Mouse (Mus musculus) lung, embryonic 16.5 days (tissue): ENCODE data around the gene Khnyn. TPM values are rescaled to one million over a fixed set of nuclear protein-coding genes. Genes with fewer than 3 reads are reported as not detected.

ENCODE experiments used
- ATAC-seq: fragments of 200-750 bp; cut with Nextera tagmentation; 2 replicates; pipeline ENCODE4 v1.8.0; 2017; ENCODE audit warnings: low read depth, mild to moderate bottlenecking, moderate library complexity
- H3K27ac ChIP-seq: fragments of 300-500 bp; sonication (generic); 2 replicates; pipeline ENCODE4 v1.5.1; 2014; ENCODE audit warnings: mild to moderate bottlenecking, control low read depth, low read length
- H3K27me3 ChIP-seq: fragments of 300-500 bp; sonication (generic); 2 replicates; pipeline ENCODE4 v1.6.1; 2014; ENCODE audit warnings: low read depth, low read length, mixed read lengths; ENCODE audit not compliant: control insufficient read depth, insufficient read depth
- H3K36me3 ChIP-seq: fragments of 300-500 bp; sonication (generic); 2 replicates; pipeline ENCODE4 v1.6.1; 2014; ENCODE audit warnings: low read length; ENCODE audit not compliant: control insufficient read depth, insufficient read depth
- H3K4me1 ChIP-seq: fragments of 300-500 bp; sonication (generic); replicated peaks from 2 replicates; pipeline ENCODE4 v1.6.1; 2014; ENCODE audit warnings: low read length, mixed read lengths; ENCODE audit not compliant: control insufficient read depth, insufficient read depth
- H3K4me2 ChIP-seq: fragments of 300-500 bp; sonication (generic); 2 replicates; pipeline ENCODE4 v1.6.1; 2014; ENCODE audit warnings: low read depth, low read length, control low read depth
- H3K4me3 ChIP-seq: fragments of 300-500 bp; sonication (generic); 2 replicates; pipeline ENCODE4 v1.5.1; 2014; ENCODE audit warnings: mild to moderate bottlenecking, low read length, control low read depth
- H3K9ac ChIP-seq: fragments of 300-500 bp; sonication (generic); 2 replicates; pipeline ENCODE4 v1.6.1; 2014; ENCODE audit warnings: low read length, control low read depth
- H3K9me3 ChIP-seq: fragments of 300-500 bp; sonication (generic); 2 replicates; pipeline ENCODE4 v1.6.1; 2016; ENCODE audit warnings: low read length; ENCODE audit not compliant: control insufficient read depth
- WGBS: fragments of 180-500 bp; shearing (Covaris S2); extraction: QIAGEN DNeasy Blood & Tissue Kit; methylation state at CpG from one replicate; pipeline ENCODE4 v1.1.7; 2014; 5-methylcytosine and 5-hydroxymethylcytosine counted together
- polyA plus RNA-seq: library from polyadenylated mRNA; unstranded; fragments of >200 nt; fragmentation: Nextera tagmentation; extraction: Ambion mirVana; gene quantifications from 2 replicates; pipeline ENCODE4 v1.2.1, GENCODE M21; 2015

Khnyn gene
- 17.8 and 19.5 TPM in 2 replicates for polyA plus RNA-seq

DNA sequence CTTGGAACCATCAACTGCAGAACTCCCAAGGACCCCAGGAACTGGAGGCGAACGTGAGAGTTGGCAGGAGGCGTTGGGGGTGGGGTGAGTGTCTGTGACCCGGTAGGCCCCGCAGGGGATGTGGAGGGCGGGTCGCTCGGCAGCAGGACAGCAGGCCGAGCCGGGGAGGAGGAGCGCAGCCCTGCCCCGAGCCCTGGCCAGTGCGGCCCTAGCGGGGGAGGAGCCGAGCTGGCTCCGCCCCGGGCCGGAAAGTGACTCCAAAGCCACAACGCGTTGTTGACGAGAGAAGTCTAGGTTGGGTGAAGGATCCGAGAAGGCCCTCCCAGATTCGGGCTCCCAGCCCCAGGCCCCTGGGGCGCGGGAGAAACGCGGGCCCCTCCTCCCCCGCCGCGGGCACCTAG lies at the start of gene Khnyn:
Gene Khnyn (plus strand): TSS at position 235 of the 401 bp plus-strand sequence.
- H3K9ac ChIP-seq, result peak within 1 kb of the TSS; percentile 95
- H3K9me3 ChIP-seq, result no peaks in the 10 kb centered on the region
- H3K4me2 ChIP-seq, result peak within 1 kb of the TSS; percentile 77
- H3K4me1 ChIP-seq, result peaks cover 18% of the 10 kb centered on the region
- peak within 1 kb of the TSS; percentile 82 for H3K4me3 ChIP-seq
- ATAC-seq, result peak; percentile 97
- no peaks in the 10 kb centered on the region for H3K27me3 ChIP-seq
- peak within 1 kb of the TSS; percentile 99 for H3K27ac ChIP-seq
- peaks cover 24% of the 10 kb centered on the region for H3K36me3 ChIP-seq
- WGBS, result under 1% methylated on average over 27 of the region's 30 CpGs

DNA sequence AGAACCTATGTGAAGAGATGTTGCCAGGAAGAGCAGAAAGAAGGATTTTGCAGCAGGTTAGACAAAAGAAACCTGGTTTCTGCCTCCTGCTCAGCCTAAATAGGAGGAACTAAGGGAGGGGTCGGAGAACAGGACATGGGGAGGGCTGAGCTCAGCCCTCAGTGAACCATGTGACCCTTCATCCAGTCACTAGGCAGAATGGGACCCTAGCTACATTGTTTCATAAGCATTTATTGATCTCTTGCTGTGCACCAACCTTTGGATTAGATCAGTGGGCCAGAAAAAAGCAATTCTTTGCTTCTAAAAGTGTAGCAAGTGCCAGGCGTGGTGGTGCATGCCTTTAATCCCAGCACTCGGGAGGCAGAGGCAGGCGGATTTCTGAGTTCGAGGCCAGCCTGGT lies 46.4 kb upstream of the Khnyn start:
- Histone ChIP-seq H3K27ac (no peak overlapping the region), H3K4me3 (no peak overlapping the region), H3K9ac (no peak overlapping the region), H3K9me3 (no peaks in the 10 kb centered on the region), H3K4me1 (peaks cover 8% of the 10 kb centered on the region), H3K4me2 (no peak overlapping the region), H3K36me3 (no peaks in the 10 kb centered on the region), H3K27me3 (no peaks in the 10 kb centered on the region)
- no peak for ATAC-seq
- 85% methylated on average over 5 of the region's 5 CpGs for WGBS

DNA sequence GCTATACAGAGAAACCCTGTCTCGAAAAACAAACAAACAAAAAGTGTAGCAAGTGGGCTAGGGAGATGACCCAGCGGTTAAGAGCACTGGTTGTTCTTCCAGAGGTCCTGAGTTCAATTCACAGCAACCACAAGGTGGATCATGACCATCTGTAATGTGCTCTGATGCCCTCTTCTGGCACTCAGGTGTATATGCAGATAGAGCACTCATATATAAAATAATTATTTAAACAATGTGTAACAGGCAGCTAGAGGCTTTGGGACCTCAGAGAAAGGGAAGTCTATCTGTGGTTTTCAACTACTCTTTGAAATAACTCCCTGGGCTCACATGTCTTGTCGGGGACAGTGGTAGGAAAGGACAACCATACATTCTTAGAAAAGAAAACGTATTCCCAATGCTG lies 46.0 kb upstream of the Khnyn start:
- H3K27ac ChIP-seq, result no peak overlapping the region
- H3K4me3 ChIP-seq, result no peak overlapping the region
- peaks cover 8% of the 10 kb centered on the region for H3K4me1 ChIP-seq
- H3K9ac ChIP-seq, result no peak overlapping the region
- no peaks in the 10 kb centered on the region for H3K9me3 ChIP-seq
- no peaks in the 10 kb centered on the region for H3K27me3 ChIP-seq
- H3K4me2 ChIP-seq, result no peak overlapping the region
- H3K36me3 ChIP-seq, result no peaks in the 10 kb centered on the region
- WGBS, result 81% methylated on average over 4 of the region's 4 CpGs
- ATAC-seq, result no peak

DNA sequence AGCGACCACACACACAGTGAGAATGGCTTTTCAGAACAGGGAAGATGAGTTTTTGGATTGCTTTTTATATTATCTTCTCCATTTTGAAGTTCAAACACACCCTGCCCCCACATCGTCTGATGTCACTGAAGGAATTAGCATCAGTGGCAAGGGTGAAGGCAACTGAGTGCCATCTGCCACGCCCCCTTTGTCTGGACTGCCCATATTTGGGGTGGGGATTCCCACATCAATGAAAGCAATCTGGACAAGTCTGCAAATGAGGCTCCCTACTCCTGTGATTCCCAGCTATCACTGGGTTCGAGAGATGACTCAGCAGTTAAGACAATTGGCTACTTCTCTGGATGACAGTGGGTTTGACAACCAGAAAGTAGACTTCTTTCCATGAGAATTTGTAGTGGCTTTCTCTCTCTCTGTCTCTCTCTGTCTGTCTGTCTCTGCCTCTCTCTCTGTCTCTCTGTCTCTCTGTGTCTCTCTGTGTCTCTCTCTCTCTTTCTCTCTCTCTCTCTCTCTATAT lies 43.8 kb upstream of the Khnyn start:
- Histone ChIP-seq H3K27me3 (no peaks in the 10 kb centered on the region), H3K4me3 (no peak overlapping the region), H3K9me3 (no peaks in the 10 kb centered on the region), H3K27ac (no peak overlapping the region), H3K9ac (no peak overlapping the region), H3K36me3 (no peaks in the 10 kb centered on the region), H3K4me2 (no peak overlapping the region), H3K4me1 (no peaks in the 10 kb centered on the region; the same call in 1 of the 2 replicates)
- WGBS, result 59% methylated on average over 4 of the region's 4 CpGs
- ATAC-seq, result no peak

DNA sequence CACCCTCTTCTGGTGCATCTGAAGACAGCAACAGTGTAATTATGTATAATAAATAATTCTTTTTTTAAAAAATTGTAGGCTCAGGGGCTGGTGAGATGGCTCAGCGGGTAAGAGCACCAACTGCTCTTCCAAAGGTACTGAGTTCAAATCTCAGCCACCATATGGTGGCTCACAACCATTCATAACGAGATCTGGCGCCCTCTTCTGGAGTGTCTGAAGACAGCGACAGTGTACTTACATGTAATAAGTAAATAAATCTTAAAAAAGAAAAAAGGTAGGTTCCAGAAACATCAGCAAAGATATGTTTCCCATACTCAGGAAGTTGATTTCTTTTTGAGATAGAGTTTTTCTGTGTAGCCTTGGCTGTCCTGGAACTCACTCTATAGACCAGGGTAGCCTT lies 42.0 kb upstream of the Khnyn start:
- Histone ChIP-seq H3K27ac (no peak overlapping the region), H3K9ac (no peak overlapping the region), H3K4me2 (no peak overlapping the region), H3K27me3 (no peaks in the 10 kb centered on the region), H3K4me1 (no peaks in the 10 kb centered on the region), H3K9me3 (no peaks in the 10 kb centered on the region), H3K4me3 (no peak overlapping the region), H3K36me3 (no peaks in the 10 kb centered on the region)
- ATAC-seq, result no peak
- WGBS, result 71% methylated on average over 4 of the region's 4 CpGs

DNA sequence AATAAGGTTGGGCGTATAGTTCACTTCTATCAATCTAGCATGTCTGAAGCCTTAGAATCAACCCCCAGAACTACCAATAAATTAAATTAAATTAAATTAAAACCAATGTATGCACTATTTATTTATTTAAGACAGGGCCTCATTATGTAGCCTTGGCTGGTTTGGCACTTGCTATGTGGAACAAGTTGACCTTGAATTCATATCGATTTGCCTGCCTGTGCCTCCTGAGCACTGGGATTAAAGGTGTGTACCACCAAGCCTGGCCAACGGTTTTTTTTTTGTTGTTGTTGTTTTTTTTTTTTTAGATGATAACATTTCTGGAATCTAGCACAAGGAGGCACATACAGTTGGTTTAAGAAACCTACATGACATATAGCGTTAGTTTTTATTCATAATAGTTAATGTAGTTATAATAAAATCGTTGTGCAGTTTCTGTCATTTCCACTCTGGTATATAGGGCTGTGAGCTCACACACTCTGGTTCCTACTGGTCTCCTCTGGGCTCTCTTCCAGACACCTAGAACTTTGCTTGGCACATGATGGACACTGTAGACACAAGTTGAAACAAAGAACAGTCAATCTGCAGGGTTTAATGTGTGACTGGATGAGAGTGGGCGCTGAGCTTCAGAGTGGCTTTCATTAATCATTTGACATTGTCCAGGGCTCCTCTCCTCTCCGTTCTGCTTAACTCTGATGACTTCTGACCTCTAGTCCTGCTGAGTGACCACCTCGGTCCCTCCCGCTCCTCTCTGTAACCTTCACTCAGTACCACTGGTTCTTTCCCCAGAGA lies 39.0 kb upstream of the Khnyn start:
- 62% methylated on average over 9 of the region's 9 CpGs for WGBS
- no peaks in the 10 kb centered on the region for H3K27me3 ChIP-seq
- H3K4me3 ChIP-seq, result no peak overlapping the region
- H3K4me1 ChIP-seq, result no peaks in the 10 kb centered on the region
- no peak overlapping the region for H3K4me2 ChIP-seq
- no peak for ATAC-seq
- no peaks in the 10 kb centered on the region for H3K9me3 ChIP-seq
- H3K27ac ChIP-seq, result no peak overlapping the region
- no peaks in the 10 kb centered on the region for H3K36me3 ChIP-seq
- no peak overlapping the region for H3K9ac ChIP-seq

DNA sequence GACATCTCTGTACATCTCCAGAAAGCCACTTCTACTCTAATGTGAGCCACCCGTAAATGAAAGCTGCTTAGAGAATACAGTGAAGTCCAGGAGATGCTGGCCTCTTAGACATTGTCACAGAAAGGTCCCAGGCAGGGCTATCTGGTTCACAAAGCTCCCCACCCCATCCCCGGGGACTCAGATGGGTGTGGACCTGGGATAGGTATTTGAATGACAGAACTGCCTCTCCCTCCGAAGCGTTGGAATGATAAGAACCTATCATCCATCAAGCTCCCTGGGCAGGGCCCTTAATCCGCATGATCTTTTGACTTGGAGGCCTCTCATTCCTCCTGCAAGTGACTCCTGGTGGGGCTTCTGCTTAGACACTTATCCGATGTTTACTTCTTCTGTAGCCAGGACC lies 33.9 kb upstream of the Khnyn start:
- peaks cover 26% of the 10 kb centered on the region for H3K4me1 ChIP-seq
- H3K27ac ChIP-seq, result no peak overlapping the region
- no peak overlapping the region for H3K9ac ChIP-seq
- H3K27me3 ChIP-seq, result no peaks in the 10 kb centered on the region
- H3K4me3 ChIP-seq, result no peak overlapping the region
- 52% methylated on average over 6 of the region's 6 CpGs for WGBS
- H3K36me3 ChIP-seq, result no peaks in the 10 kb centered on the region
- H3K4me2 ChIP-seq, result no peak overlapping the region
- H3K9me3 ChIP-seq, result no peaks in the 10 kb centered on the region
- no peak for ATAC-seq

DNA sequence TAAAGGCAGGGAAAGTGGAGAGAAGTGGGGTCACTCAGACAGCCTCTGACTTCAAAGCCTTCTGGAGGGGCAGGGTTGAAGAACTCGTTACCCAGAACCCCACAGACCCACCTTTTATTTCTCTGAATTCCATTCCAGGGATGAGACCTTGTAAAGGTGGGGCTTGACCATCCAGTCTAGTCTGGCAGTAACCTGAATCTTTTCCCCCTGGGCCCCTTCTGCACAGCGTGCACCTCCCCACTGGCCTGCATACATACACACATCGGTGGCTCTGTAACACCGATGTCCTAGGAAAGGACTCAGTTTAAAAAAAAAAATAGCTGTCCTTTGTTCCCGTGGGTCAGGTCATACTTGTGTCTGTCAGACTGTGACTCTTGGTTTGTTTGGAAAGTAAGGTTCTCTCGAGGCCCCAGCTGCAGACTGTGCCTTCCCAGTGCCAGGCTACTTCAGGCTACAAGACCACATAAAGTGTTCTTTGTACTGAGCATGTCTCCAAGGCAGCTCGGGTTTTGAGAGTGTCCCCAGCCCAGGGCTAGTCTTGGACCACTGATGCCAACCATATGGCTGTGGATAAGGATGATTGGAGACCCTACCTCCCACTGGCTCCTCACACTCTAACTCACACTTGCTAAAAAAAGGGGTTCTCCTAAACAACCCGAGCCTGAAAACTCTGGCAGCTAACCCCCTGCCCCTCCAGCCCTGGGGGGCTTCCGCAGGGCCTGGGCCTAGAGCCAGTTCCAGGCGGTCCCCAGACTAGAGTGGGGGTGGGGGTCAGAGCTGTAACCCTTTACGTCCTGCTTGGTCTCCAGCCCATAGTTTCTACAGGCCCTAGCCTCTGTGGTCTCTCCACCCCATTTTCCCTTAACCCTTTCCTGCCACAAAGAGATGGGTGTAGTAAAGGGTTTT lies 31.8 kb upstream of the Khnyn start:
- WGBS, result 3% methylated on average over 11 of the region's 11 CpGs
- H3K4me1 ChIP-seq, result peaks cover 45% of the 10 kb centered on the region

More for the DNA sequence above, 31.8 kb upstream of the Khnyn start:
- H3K9me3 ChIP-seq, result no peaks in the 10 kb centered on the region
- ATAC-seq, result peak; percentile 82
- H3K4me3 ChIP-seq, result peak overlapping the region; percentile 69
- H3K9ac ChIP-seq, result peak overlapping the region; percentile 80
- no peaks in the 10 kb centered on the region for H3K27me3 ChIP-seq
- peak overlapping the region; percentile 99 for H3K27ac ChIP-seq
- H3K4me2 ChIP-seq, result peak overlapping the region; percentile 76
- no peaks in the 10 kb centered on the region; the same call in 1 of the 2 replicates for H3K36me3 ChIP-seq
